8 mouse cellular contexts compared by ENCODE assay signal in genomic region chr1:133159128-133159564, GRCm38 (mm10). TPM values are rescaled to one million over a fixed set of nuclear protein-coding genes. Genes with fewer than 3 reads are reported as not detected.
A peak's percentile ranks its signal among the peaks of the same experiment; 100 is the strongest.
DNase-seq lines count a peak whose midpoint lies in the region; ATAC-seq and TF ChIP-seq lines count a peak whose summit lies in the region.

No protein-coding gene starts in this region.

- no peaks in the 10 kb centered on the region for H3K36me3 ChIP-seq in heart, embryonic 12.5 days

- WGBS in heart, embryonic 12.5 days = 32% methylated on average over 7 of the region's 7 CpGs

- intact Hi-C loops in left cerebral cortex, adult 2 months (cut with DNase I) = no loop called here
- intact Hi-C loops in left cerebral cortex, postnatal 14 days (cut with DNase I) = no loop called here

- no peak overlapping the region for H3K4me3 ChIP-seq in left cerebral cortex, adult 2 months
- no peak overlapping the region for H3K4me3 ChIP-seq in heart, embryonic 12.5 days

- H3K4me2 ChIP-seq in heart, embryonic 12.5 days = peak overlapping the region; percentile 22; the same call in 1 of the 2 replicates

- H3K4me1 ChIP-seq in heart, embryonic 12.5 days (replicated peaks) = peaks cover 23% of the 10 kb centered on the region

- H3K9ac ChIP-seq in heart, embryonic 12.5 days = no peak overlapping the region

- peak; percentile 43 to 63 for DNase-seq in left cerebral cortex, adult 2 months (ENCODE audit: extremely low spot score in 1 of 2, low spot score in 2 of 2)
- DNase-seq in left cerebral cortex, adult 11 months (ENCODE audit: low spot score) = no peak
- peak; percentile 69 for DNase-seq in adrenal gland, postnatal 10 days
- peak; percentile 56 to 66 for DNase-seq in left cerebral cortex, postnatal 14 days (ENCODE audit: low spot score in 2 of 2)
- DNase-seq in right cerebral cortex, postnatal 4 days = peak; percentile 52
- no peak for DNase-seq in layer of hippocampus, postnatal 10 days (ENCODE audit: low spot score in 2 of 2)
- DNase-seq in embryo, embryonic 10 days (ENCODE audit: low spot score) = no peak

- TF ChIP-seq CTCF in left cerebral cortex, adult 2 months (IDR thresholded peaks at IDR 0.05) = no peak

- no peak for ATAC-seq in heart, embryonic 12.5 days (ENCODE audit: insufficient number of reproducible peaks, low FRiP score)

- H3K9me3 ChIP-seq in heart, embryonic 12.5 days (replicated peaks) = no peaks in the 10 kb centered on the region

- peak overlapping the region; percentile 55; the same call in 1 of the 2 replicates for H3K27ac ChIP-seq in left cerebral cortex, adult 2 months
- H3K27ac ChIP-seq in heart, embryonic 12.5 days (ENCODE audit: poor library complexity, severe bottlenecking) = peak overlapping the region; percentile 31; the same call in 1 of the 2 replicates

- H3K27me3 ChIP-seq in heart, embryonic 12.5 days (replicated peaks) = peaks cover 45% of the 10 kb centered on the region

RNA-seq across cellular contexts. Expression of gene Plekha6, which starts 4.9 kb away (rescaled TPM):
- 10 to 100 TPM; 94.2 to 96.3 TPM for total RNA-seq in left cerebral cortex, adult 2 months (2021)
- 10 to 100 TPM; 16.9 to 21.7 TPM for total RNA-seq in adrenal gland, postnatal 10 days (2021)
- 18.7 and 19.4 TPM in 2 replicates for polyA plus RNA-seq in heart, embryonic 12.5 days (2016; fragmentation: Nextera tagmentation; extraction: Ambion mirVana)
- 10 to 100 TPM; 60.7 to 70.5 TPM for total RNA-seq in left cerebral cortex, postnatal 14 days (2021)
- total RNA-seq in layer of hippocampus, postnatal 10 days (2021) = 10 to 100 TPM; 54.8 to 65.7 TPM

RNA-seq across cellular contexts. Expression of gene Ppp1r15b, which starts 28.2 kb away (rescaled TPM):
- total RNA-seq in left cerebral cortex, adult 2 months (2021) = 10 to 100 TPM; 41.4 to 44.3 TPM
- 100 to 1,000 TPM in 1 of 2 experiments, 10 to 100 TPM in 1; 83.1 to 108 TPM for total RNA-seq in adrenal gland, postnatal 10 days (2021)
- 42.3 and 46.2 TPM in 2 replicates for polyA plus RNA-seq in heart, embryonic 12.5 days (2016; fragmentation: Nextera tagmentation; extraction: Ambion mirVana)
- 10 to 100 TPM; 45.5 to 46.8 TPM for total RNA-seq in left cerebral cortex, postnatal 14 days (2021)
- 10 to 100 TPM; 44.5 to 45.0 TPM for total RNA-seq in layer of hippocampus, postnatal 10 days (2021)

Comparison
In these comparisons a context has a peak if more than half of its experiments do, and no peak if none do; other contexts are left out.
1. DNase-seq: peak in left cerebral cortex, adult 2 months (2 of 2), adrenal gland, postnatal 10 days (single experiment), left cerebral cortex, postnatal 14 days (2 of 2) and right cerebral cortex, postnatal 4 days (single experiment); none in left cerebral cortex, adult 11 months (single experiment), layer of hippocampus, postnatal 10 days (0 of 2) and embryo, embryonic 10 days (single experiment).